Mouse (Mus musculus) monocyte, adult 5-6 weeks (primary cell): ENCODE data around the gene Sap25. TPM values are rescaled to one million over a fixed set of nuclear protein-coding genes. Genes with fewer than 3 reads are reported as not detected.

Experiments
- ATAC-seq: fragments of 153-309, 156-312 bp; replicated peaks from 2 replicates; pipeline ENCODE4 v1.8.0; 2017; ENCODE audit warnings: mild to moderate bottlenecking; ENCODE audit not compliant: low TSS enrichment, insufficient number of reproducible peaks, severe bottlenecking, poor library complexity, low FRiP score
- total RNA-seq: library from RNA; stranded (forward); fragments of 200-1000, 200-491, 200-594 nt; gene quantifications from 3 replicates; pipeline ENCODE4 v1.2.3, GENCODE M21; 2017

Gene Sap25
- total RNA-seq, 1 experiment from 2014 or later: 21.8 TPM

DNA sequence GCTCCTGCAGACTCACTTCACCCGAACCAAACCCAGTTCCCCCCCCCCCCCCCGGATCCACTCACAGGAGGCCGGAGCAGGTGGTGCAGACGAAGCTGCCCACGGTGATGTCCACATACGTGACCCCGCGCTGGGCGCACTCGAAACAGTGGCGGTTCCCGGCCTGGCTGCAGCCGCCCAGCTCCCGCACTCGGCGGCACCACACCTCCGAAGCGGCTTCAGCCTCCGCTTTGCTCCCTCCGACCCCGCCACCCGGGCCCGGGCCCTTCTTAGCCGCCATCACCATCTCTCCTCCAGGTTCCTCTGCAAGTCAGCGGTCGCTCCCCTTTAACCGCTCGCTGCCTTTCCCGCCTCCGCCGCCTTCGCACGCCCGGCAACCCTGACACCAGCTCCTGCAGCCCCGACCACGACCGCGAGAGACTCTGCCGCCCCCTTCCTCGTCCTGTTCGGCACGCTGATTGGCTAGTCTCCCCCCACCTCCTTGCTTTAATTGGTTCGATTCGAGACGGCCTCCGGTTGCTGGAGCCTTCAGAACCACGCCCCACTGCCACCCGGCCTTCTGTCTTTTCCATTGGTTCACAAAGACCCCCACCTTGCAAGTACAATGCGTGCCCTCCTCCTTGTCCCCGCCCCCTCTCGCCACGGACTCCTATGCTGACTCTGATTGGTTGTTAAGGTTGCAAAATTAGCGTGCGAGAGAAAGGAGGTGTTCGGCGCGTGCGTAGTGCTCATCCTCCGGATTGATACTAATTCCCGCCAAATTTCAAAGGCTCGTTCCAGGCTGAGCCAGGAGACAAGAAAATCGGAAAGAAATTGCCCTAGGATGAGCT, 43.4 kb downstream of the Sap25 start, which contains the start of gene Agfg2:
Gene Agfg2, minus strand, starts transcription at position 433 of the 830 bp plus-strand sequence.
- peak; percentile 98 for ATAC-seq

DNA sequence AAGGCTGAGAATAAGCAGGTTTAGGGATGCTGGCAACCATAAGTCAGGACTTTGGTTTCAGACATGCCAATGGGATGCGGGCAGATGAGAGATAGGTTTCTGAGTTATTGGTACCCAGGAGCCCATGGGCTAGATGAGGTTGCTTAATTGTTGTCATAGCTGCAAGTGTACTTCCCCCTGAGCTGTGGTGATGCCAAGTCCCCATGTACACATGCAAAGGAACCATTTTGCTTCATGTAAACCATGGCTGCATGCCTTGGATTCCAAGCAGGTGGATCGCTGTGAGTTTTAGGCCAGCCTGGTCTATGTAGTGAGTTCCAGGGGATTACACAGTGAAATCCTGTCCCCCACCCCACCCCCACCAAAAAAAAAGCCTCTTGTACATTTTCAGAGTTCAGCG, 44.5 kb downstream of the Sap25 start:
- peak; percentile 48 for ATAC-seq

DNA sequence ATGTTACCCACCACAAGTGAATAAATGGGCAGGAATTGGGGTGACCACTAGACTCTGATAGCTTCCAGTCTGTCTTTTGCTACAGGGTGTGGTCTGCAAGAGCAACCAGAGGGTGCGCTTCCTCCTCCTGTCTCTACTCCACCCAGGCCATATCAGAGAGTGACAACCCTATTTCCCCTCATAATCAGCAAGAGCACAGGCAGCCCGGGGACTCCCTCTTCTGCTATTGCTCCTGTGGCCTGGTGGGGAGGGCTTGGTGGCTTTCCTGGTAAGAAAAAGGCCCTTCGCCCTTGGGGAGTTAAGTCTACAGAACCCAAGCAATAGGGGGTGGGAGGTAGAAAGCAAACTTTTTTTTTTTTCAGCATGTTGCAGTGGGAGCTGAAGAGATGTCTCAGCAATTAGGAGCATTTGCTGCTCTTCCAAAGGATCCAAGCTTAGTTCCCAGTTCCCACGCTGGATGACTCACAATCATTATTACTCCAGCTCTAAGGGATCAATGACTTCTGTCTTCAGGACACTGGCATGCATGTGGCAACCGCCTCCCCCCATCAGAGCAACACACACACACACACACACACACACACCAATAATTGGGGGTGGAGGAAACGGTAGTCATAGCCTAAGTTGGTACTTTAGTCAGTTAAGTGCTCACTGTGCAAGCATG, 45.1 kb downstream of the Sap25 start:
- peak; percentile 54 for ATAC-seq

DNA sequence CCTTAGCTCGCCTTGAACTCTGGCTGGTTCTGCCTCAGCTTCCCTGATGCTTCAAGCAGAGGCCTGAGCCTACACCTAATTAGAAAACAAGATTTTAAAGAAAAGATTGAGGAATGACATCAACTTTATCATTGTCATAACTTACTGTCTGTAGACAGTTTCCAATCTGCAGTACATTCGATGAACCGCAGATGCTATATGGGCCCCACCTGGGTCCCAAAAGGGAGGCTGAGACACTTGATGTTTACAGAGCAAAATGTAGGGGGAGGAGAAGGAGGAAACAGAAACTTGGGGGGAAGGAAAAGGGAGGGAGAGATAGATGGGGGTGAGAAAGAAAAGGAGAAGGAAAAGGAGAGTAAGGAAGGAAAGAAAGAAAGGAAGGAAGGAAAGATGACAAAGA, 48.8 kb downstream of the Sap25 start:
- ATAC-seq: no peak

DNA sequence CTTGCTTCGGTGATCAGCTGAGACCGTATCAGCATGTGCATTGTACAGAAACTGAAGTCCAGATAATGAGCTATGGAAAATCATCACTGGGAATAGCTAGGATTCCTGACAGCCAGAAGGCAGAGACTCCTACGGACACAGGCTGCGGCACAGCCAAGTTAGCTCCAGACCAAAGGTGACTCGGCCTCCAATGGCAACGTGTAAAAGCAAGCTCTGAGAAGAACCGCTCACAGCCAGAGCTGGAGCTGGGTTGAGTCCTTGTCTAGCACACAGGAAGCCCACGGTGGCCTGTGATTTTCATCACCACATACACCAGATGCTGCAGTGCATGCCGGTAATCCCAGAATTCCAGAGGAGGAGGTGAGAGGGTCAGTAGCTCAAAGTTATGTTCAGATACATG, 49.4 kb downstream of the Sap25 start:
- ATAC-seq: no peak

DNA sequence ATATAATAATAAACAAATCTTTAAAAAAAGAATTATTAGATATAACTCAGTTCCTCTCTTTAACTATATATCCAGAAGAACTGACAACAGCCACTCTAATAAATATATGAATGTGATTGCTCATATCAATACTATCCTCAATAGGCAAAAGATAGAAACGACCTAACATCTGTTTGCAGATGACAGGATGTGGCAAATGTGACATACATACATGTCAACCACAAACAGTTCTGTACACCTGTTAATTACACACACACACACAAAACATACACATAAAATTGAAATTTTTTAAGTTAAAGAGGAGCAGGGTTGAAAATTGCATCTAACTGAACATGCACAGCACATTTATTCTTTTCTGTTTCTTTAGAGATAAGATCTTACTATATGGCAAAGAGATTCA, 50.7 kb downstream of the Sap25 start:
- ATAC-seq: no peak

Other genes starting within 250 kb of the Sap25 start
- not detected in 3 replicates for gene Zan, start 164.3 kb upstream of the Sap25 start, total RNA-seq
- 9.7 to 27.5 TPM (median 20.4 TPM) in 3 replicates for gene Pop7, start 138.8 kb upstream of the Sap25 start, total RNA-seq
- gene Gigyf1, start 122.8 kb upstream of the Sap25 start, total RNA-seq: 11.9 to 24.2 TPM (median 12.0 TPM) in 3 replicates
- not detected in 3 replicates for gene Epo, start 108.1 kb upstream of the Sap25 start, total RNA-seq
- gene Gnb2, start 107.8 kb upstream of the Sap25 start, total RNA-seq: 361 to 408 TPM (median 386 TPM) in 3 replicates
- gene Actl6b, start 87.8 kb upstream of the Sap25 start, total RNA-seq: not detected in 3 replicates
- gene Tfr2, start 71.5 kb upstream of the Sap25 start, total RNA-seq: 0.29 to 0.53 TPM (median 0.38 TPM) in 3 replicates
- gene Mospd3, start 40.3 kb upstream of the Sap25 start, total RNA-seq: 3.0 to 5.9 TPM (median 5.8 TPM) in 3 replicates
- not detected in 3 replicates for gene Pcolce, start 27.6 kb upstream of the Sap25 start, total RNA-seq
- gene Fbxo24, start 12.3 kb upstream of the Sap25 start, total RNA-seq: not detected in 3 replicates
- 34.9 to 86.0 TPM (median 77.2 TPM) in 3 replicates for gene Lrch4, start 12.2 kb upstream of the Sap25 start, total RNA-seq
- gene Gm20605, start 12.2 kb upstream of the Sap25 start, total RNA-seq: 12.9 to 28.7 TPM (median 25.9 TPM) in 3 replicates
- 0.10 TPM in 1 of 3 replicates, not detected in the others for gene Irs3, start 4.4 kb downstream of the Sap25 start, total RNA-seq
- 7.7 to 11.8 TPM (median 9.0 TPM) in 3 replicates for gene Agfg2, start 43.4 kb downstream of the Sap25 start, total RNA-seq
- gene Nyap1, start 100.3 kb downstream of the Sap25 start, total RNA-seq: 0.19 to 1.2 TPM (median 0.43 TPM) in 3 replicates
- gene Tsc22d4, start 104.4 kb downstream of the Sap25 start, total RNA-seq: 65.2 to 107 TPM (median 70.0 TPM) in 3 replicates
- gene Ppp1r35, start 137.5 kb downstream of the Sap25 start, total RNA-seq: 8.7 to 10.8 TPM (median 9.5 TPM) in 3 replicates
- 20.7 to 27.6 TPM (median 21.5 TPM) in 3 replicates for gene Mepce, start 146.3 kb downstream of the Sap25 start, total RNA-seq
- gene Zcwpw1, start 146.5 kb downstream of the Sap25 start, total RNA-seq: 5.5 to 18.4 TPM (median 12.3 TPM) in 3 replicates
- 231 to 298 TPM (median 257 TPM) in 3 replicates for gene Pilra, start 194.9 kb downstream of the Sap25 start, total RNA-seq
- 98.4 to 185 TPM (median 149 TPM) in 3 replicates for gene Pilrb1, start 216.8 kb downstream of the Sap25 start, total RNA-seq
- gene Pilrb2, start 230.5 kb downstream of the Sap25 start, total RNA-seq: 111 to 176 TPM (median 151 TPM) in 3 replicates